12 mouse cellular contexts compared by ENCODE assay signal in genomic region chr5:57760069-57761063, GRCm38 (mm10). TPM values are rescaled to one million over a fixed set of nuclear protein-coding genes. Genes with fewer than 3 reads are reported as not detected.
DNase-seq lines count a peak whose midpoint lies in the region; ATAC-seq and TF ChIP-seq lines count a peak whose summit lies in the region.
"Had no signal": no experiment of that assay in that cellular context is flagged by ENCODE, and none has a peak within 500 bp of the region (broad histone marks: within the 10 kb centered on the region; RNA-seq: fewer than 3 reads in every experiment).

No protein-coding gene starts in this region.

- 18% methylated on average over 6 of the region's 6 CpGs for WGBS in heart, embryonic 14.5 days
- 21% methylated on average over 6 of the region's 6 CpGs for WGBS in heart, adult 2 months
- whole genome bisulfite sequencing in neural tube, embryonic 13.5 days: 68% methylated on average over 6 of the region's 6 CpGs
- WGBS in neural tube, embryonic 15.5 days: 68% methylated on average over 6 of the region's 6 CpGs
- WGBS in hindbrain, embryonic 14.5 days: 67% methylated on average over 6 of the region's 6 CpGs

- H3K27me3 ChIP-seq in heart, embryonic 14.5 days (ENCODE audit: control insufficient read depth, insufficient read depth, low read length): no peaks in the 10 kb centered on the region
- H3K27me3 ChIP-seq in heart, adult 2 months (ENCODE audit: control insufficient read depth, insufficient read depth, low read length): no peaks in the 10 kb centered on the region
- no peaks in the 10 kb centered on the region for H3K27me3 ChIP-seq in neural tube, embryonic 13.5 days
- no peaks in the 10 kb centered on the region for H3K27me3 ChIP-seq in neural tube, embryonic 15.5 days (replicated peaks)
- H3K27me3 ChIP-seq in hindbrain, embryonic 14.5 days (ENCODE audit: control insufficient read depth, insufficient read depth, low read length): no peaks in the 10 kb centered on the region

- no peaks in the 10 kb centered on the region for H3K9me3 ChIP-seq in heart, embryonic 14.5 days (ENCODE audit: control insufficient read depth, low read length)
- H3K9me3 ChIP-seq in neural tube, embryonic 13.5 days: no peaks in the 10 kb centered on the region
- no peaks in the 10 kb centered on the region for H3K9me3 ChIP-seq in neural tube, embryonic 15.5 days (replicated peaks)
- no peaks in the 10 kb centered on the region for H3K9me3 ChIP-seq in hindbrain, embryonic 14.5 days (ENCODE audit: control insufficient read depth, low read length)
- H3K9me3 ChIP-seq: forebrain, embryonic 10.5 days had no signal

- H3K4me2 ChIP-seq in heart, embryonic 14.5 days (ENCODE audit: low read length): peak overlapping the region; percentile 34
- H3K4me2 ChIP-seq in neural tube, embryonic 13.5 days: no peak overlapping the region
- no peak overlapping the region for H3K4me2 ChIP-seq in neural tube, embryonic 15.5 days
- no peak overlapping the region for H3K4me2 ChIP-seq in hindbrain, embryonic 14.5 days (replicated peaks)

- H3K27ac ChIP-seq in heart, embryonic 14.5 days (replicated peaks in 1 of 2; ENCODE audit: control insufficient read depth in 1 of 2, insufficient read depth in 1 of 2, low read depth in 2 of 2, low read length in 2 of 2): peak overlapping the region; percentile 62 to 78
- no peak overlapping the region; the same call in 1 of the 2 replicates for H3K27ac ChIP-seq in heart, adult 2 months
- H3K27ac ChIP-seq in neural tube, embryonic 13.5 days (replicated peaks): 0 out of 2 replicates have a peak overlapping the region, but pooled peaks have one; percentile 2
- H3K27ac ChIP-seq in embryonic fibroblast, embryonic 13.5 days (ENCODE audit: insufficient read depth, low read length): peak overlapping the region; percentile 35; the same call in 1 of the 2 replicates
- H3K27ac ChIP-seq in neural tube, embryonic 15.5 days (replicated peaks): 0 out of 2 replicates have a peak overlapping the region, but pooled peaks have one; percentile 19
- H3K27ac ChIP-seq in hindbrain, embryonic 14.5 days: no peak overlapping the region; the same call in 1 of the 2 replicates
- H3K27ac ChIP-seq: forebrain, embryonic 10.5 days had no signal

- no peak for TF ChIP-seq CTCF in heart, adult 2 months (IDR thresholded peaks at IDR 0.05)
- no peak for TF ChIP-seq CTCF in embryonic fibroblast, embryonic 13.5 days (IDR thresholded peaks at IDR 0.05; ENCODE audit: borderline replicate concordance, insufficient read depth, low read length)

- H3K9ac ChIP-seq in heart, embryonic 14.5 days (ENCODE audit: low read length): no peak overlapping the region
- H3K9ac ChIP-seq in heart, adult 2 months (ENCODE audit: low read depth, low read length): no peak overlapping the region
- no peak overlapping the region for H3K9ac ChIP-seq in neural tube, embryonic 13.5 days
- no peak overlapping the region for H3K9ac ChIP-seq in neural tube, embryonic 15.5 days (replicated peaks)
- H3K9ac ChIP-seq in hindbrain, embryonic 14.5 days: no peak overlapping the region

- H3K79me2 ChIP-seq in heart, adult 2 months (replicated peaks; ENCODE audit: control insufficient read depth, insufficient read depth, low read length): no peaks in the 10 kb centered on the region; the same call in 1 of the 2 replicates

- DNase-seq in heart, adult 2 months: no peak
- no peak for DNase-seq in neural tube, embryonic 10.5 days (ENCODE audit: extremely low spot score, low spot score)
- DNase-seq in layer of hippocampus, adult 11-12 months (ENCODE audit: low spot score): no peak
- no peak for DNase-seq in hindbrain, embryonic 14.5 days (ENCODE audit: low spot score)
- DNase-seq: cerebellum, postnatal 36 days; gastrocnemius, postnatal 14 days; kidney, postnatal 4 days had no signal

- H3K4me1 ChIP-seq in heart, embryonic 14.5 days (ENCODE audit: control insufficient read depth in 2 of 2, insufficient read depth in 2 of 2, low read length in 2 of 2): peaks cover 15 to 43% of the 10 kb centered on the region in 2 experiments
- H3K4me1 ChIP-seq in heart, adult 2 months (ENCODE audit: control insufficient read depth, insufficient read depth, low read length): peaks cover 10% of the 10 kb centered on the region
- H3K4me1 ChIP-seq in neural tube, embryonic 13.5 days (replicated peaks): peaks cover 8% of the 10 kb centered on the region; the same call in 1 of the 2 replicates
- peaks cover 20% of the 10 kb centered on the region for H3K4me1 ChIP-seq in embryonic fibroblast, embryonic 13.5 days (ENCODE audit: control insufficient read depth, insufficient read depth, low read length)
- H3K4me1 ChIP-seq in neural tube, embryonic 15.5 days: peaks cover 9% of the 10 kb centered on the region; the same call in 1 of the 2 replicates
- H3K4me1 ChIP-seq in hindbrain, embryonic 14.5 days (replicated peaks; ENCODE audit: control insufficient read depth, insufficient read depth, low read length): no peaks in the 10 kb centered on the region

- no peak for TF ChIP-seq POLR2A in heart, adult 2 months (IDR thresholded peaks at IDR 0.05; ENCODE audit: insufficient read depth, low read depth, low read length)
- no peak for TF ChIP-seq POLR2A in embryonic fibroblast, embryonic 13.5 days (IDR thresholded peaks at IDR 0.05; ENCODE audit: low read depth, low read length)

- H3K36me3 ChIP-seq in heart, embryonic 14.5 days (ENCODE audit: control insufficient read depth, insufficient read depth, low read length): no peaks in the 10 kb centered on the region
- H3K36me3 ChIP-seq in heart, adult 2 months (ENCODE audit: control insufficient read depth, insufficient read depth, low read length): peaks cover 14% of the 10 kb centered on the region
- H3K36me3 ChIP-seq in neural tube, embryonic 13.5 days: no peaks in the 10 kb centered on the region
- H3K36me3 ChIP-seq in neural tube, embryonic 15.5 days: no peaks in the 10 kb centered on the region
- H3K36me3 ChIP-seq in hindbrain, embryonic 14.5 days (replicated peaks; ENCODE audit: control insufficient read depth, insufficient read depth): no peaks in the 10 kb centered on the region
- H3K36me3 ChIP-seq: forebrain, embryonic 10.5 days had no signal

- TF ChIP-seq EP300 in heart, adult 2 months (IDR thresholded peaks at IDR 0.05; ENCODE audit: insufficient read depth, low read depth, low read length): no peak

- ATAC-seq in heart, embryonic 14.5 days (ENCODE audit: insufficient number of reproducible peaks, insufficient read depth, low FRiP score, low read depth): peak; percentile 43
- no peak for ATAC-seq in neural tube, embryonic 13.5 days (ENCODE audit: low read depth)
- no peak for ATAC-seq in neural tube, embryonic 15.5 days (ENCODE audit: low FRiP score)
- ATAC-seq in hindbrain, embryonic 14.5 days (ENCODE audit: low FRiP score): no peak

- intact Hi-C loops in heart, adult 2 months (cut with DNase I): no loop called here

- no peak overlapping the region for H3K4me3 ChIP-seq in heart, embryonic 14.5 days (ENCODE audit: control insufficient read depth in 1 of 2, insufficient read depth in 1 of 2, low read depth in 1 of 2, low read length in 2 of 2)
- no peak overlapping the region for H3K4me3 ChIP-seq in heart, adult 2 months
- H3K4me3 ChIP-seq in neural tube, embryonic 13.5 days: no peak overlapping the region
- H3K4me3 ChIP-seq in embryonic fibroblast, embryonic 13.5 days (ENCODE audit: insufficient read depth, low read length): no peak overlapping the region
- H3K4me3 ChIP-seq in neural tube, embryonic 15.5 days (replicated peaks): no peak overlapping the region
- no peak overlapping the region for H3K4me3 ChIP-seq in hindbrain, embryonic 14.5 days (replicated peaks; ENCODE audit: low read length)
- H3K4me3 ChIP-seq: forebrain, embryonic 10.5 days had no signal

RNA-seq across cellular contexts. Expression of gene Pcdh7, which starts 42.6 kb away (rescaled TPM):
- 32.9 and 35.6 TPM in 2 replicates for polyA plus RNA-seq in heart, embryonic 14.5 days (2014; fragmentation: Nextera tagmentation; extraction: Ambion mirVana)
- total RNA-seq in heart, adult 2 months (2021): 100 to 1,000 TPM in 1 of 2 experiments, 10 to 100 TPM in 1; 82.7 to 107 TPM
- 44.0 and 72.3 TPM in 2 replicates for polyA plus RNA-seq in heart, adult 2 months (2012; rRNA removed)
- 20.7 and 21.2 TPM in 2 replicates for polyA plus RNA-seq in neural tube, embryonic 13.5 days (2015; fragmentation: Nextera tagmentation; extraction: Ambion mirVana)
- 61.2 and 63.8 TPM in 2 replicates for polyA plus RNA-seq in embryonic fibroblast, embryonic 13.5 days (2011; ENCODE audit: insufficient read length, low read depth, missing spikeins)
- 24.1 and 29.0 TPM in 2 replicates for polyA plus RNA-seq in neural tube, embryonic 15.5 days (2015; fragmentation: Nextera tagmentation; extraction: Ambion mirVana)
- polyA plus RNA-seq in hindbrain, embryonic 14.5 days (2014; fragmentation: Nextera tagmentation; extraction: Ambion mirVana): 34.4 and 37.5 TPM in 2 replicates

Comparison
In these comparisons a context has a peak if more than half of its experiments do, and no peak if none do; other contexts are left out.
1. H3K27ac ChIP-seq: peak in heart, embryonic 14.5 days (2 of 2), neural tube, embryonic 13.5 days (single experiment), embryonic fibroblast, embryonic 13.5 days (single experiment) and neural tube, embryonic 15.5 days (single experiment); none in heart, adult 2 months (single experiment) and hindbrain, embryonic 14.5 days (single experiment).